Mouse (Mus musculus) thymus, adult 2 months (tissue): ENCODE results near the gene Ccdc12. TPM values are rescaled to one million over a fixed set of nuclear protein-coding genes. Genes with fewer than 3 reads are reported as not detected.

Source experiments
- DNase-seq: peaks from one replicate; pipeline ENCODE4 v3.0.0; 2021
- H3K27ac ChIP-seq: fragments of 200-500 bp; 2 replicates; pipeline ENCODE4 v1.5.1; 2012; ENCODE audit warnings: low read length, control low read depth; ENCODE audit not compliant: control insufficient read depth, insufficient read depth
- H3K27me3 ChIP-seq: fragments of 200-500 bp; 2 replicates; pipeline ENCODE4 v1.6.1; 2012; ENCODE audit warnings: mild to moderate bottlenecking, low read length, moderate library complexity, mixed read lengths; ENCODE audit not compliant: control insufficient read depth, insufficient read depth
- H3K36me3 ChIP-seq: fragments of 200-500 bp; 2 replicates; pipeline ENCODE4 v1.6.1; 2012; ENCODE audit warnings: mild to moderate bottlenecking, low read length, moderate library complexity; ENCODE audit not compliant: control insufficient read depth, insufficient read depth
- H3K4me1 ChIP-seq: fragments of 200-500 bp; replicated peaks from 2 replicates; pipeline ENCODE4 v1.6.1; 2012; ENCODE audit warnings: low read length; ENCODE audit not compliant: control insufficient read depth, insufficient read depth
- H3K4me3 ChIP-seq: fragments of 200-500 bp; 2 replicates; pipeline ENCODE4 v1.5.1; 2012; ENCODE audit warnings: mild to moderate bottlenecking, low read length, control low read depth, moderate library complexity; ENCODE audit not compliant: control insufficient read depth, insufficient read depth
- CTCF ChIP-seq: fragments of 200-500 bp; IDR thresholded peaks from 2 replicates; pipeline ENCODE4 v1.5.1; 2012; ENCODE audit warnings: mild to moderate bottlenecking, control low read depth, low read length, moderate library complexity, borderline replicate concordance; ENCODE audit not compliant: control insufficient read depth, poor library complexity, insufficient read depth; ENCODE audit errors: extremely low read depth
- POLR2A ChIP-seq: fragments of 200-500 bp; IDR thresholded peaks from 2 replicates; pipeline ENCODE4 v1.6.1; 2012; ENCODE audit warnings: mild to moderate bottlenecking, low read length, control low read depth, moderate library complexity; ENCODE audit not compliant: control insufficient read depth, poor library complexity, insufficient read depth; ENCODE audit errors: extremely low read depth
- WGBS: fragments of 180-500 bp; shearing (Covaris S2); methylation state at CpG from one replicate; pipeline ENCODE4 v1.1.7; 2018; 5-methylcytosine and 5-hydroxymethylcytosine counted together
- polyA plus RNA-seq: library from polyadenylated mRNA; depleted of rRNA; stranded (reverse); fragments of >200 nt; gene quantifications from 2 replicates; pipeline ENCODE4 v1.2.3, GENCODE M21; 2012

Gene Ccdc12
- polyA plus RNA-seq, 1 experiment, result 152 TPM

DNA sequence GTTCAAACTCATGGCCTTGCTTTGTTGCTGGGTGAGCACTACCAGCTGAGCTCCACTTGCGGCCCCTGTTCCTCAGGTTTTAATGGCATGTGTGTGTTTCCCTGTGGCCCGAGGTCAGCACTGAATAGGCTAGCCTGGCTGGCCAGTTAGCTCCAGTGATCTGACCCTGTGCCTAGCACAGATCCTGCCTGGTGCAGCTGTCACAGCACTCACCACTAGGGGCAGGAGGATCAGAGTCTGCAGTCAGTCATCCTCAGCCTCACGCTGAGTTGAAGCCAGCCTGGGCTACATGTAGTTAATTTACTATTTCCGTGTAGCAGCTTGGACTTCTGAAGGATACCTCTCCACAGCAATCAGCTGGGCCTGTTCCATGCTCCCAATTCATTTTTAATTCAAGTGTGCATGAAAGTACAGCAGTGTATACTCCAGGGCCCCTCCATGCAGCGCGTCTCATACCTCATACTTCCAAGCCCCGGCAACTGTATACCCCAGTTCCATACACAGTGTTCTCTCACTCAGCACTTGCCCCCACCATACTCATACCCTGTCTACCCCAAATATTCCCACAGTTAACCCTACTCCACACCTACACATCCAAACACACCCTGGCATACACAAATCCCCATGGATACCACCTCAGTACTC lies 16.3 kb downstream of the Ccdc12 start:
- TF ChIP-seq CTCF, result peak; percentile 79
- TF ChIP-seq POLR2A, result no peak
- 79% methylated on average over 7 of the region's 7 CpGs for WGBS
- no peaks in the 10 kb centered on the region for H3K36me3 ChIP-seq
- H3K4me1 ChIP-seq, result peaks cover 24% of the 10 kb centered on the region
- peak; percentile 40 for DNase-seq
- no peaks in the 10 kb centered on the region for H3K27me3 ChIP-seq
- H3K4me3 ChIP-seq, result no peak overlapping the region
- H3K27ac ChIP-seq, result no peak overlapping the region

- peaks cover 27% of the 10 kb centered on the region for H3K4me1 ChIP-seq
- no peak for DNase-seq
- H3K27ac ChIP-seq, result no peak overlapping the region
- no peak overlapping the region for H3K4me3 ChIP-seq
- no peaks in the 10 kb centered on the region for H3K36me3 ChIP-seq
- 57% methylated on average over 10 of the region's 10 CpGs for WGBS
- H3K27me3 ChIP-seq, result no peaks in the 10 kb centered on the region
- no peak for TF ChIP-seq CTCF
- no peak for TF ChIP-seq POLR2A
These were observed 16.9 kb downstream of the Ccdc12 start for GRCm38 (mm10) chr9:110673107-110673752.

GRCm38 (mm10) chr9:110676492-110676911 lies 20.2 kb downstream of the Ccdc12 start:
- Histone ChIP-seq H3K4me1 (peaks cover 27% of the 10 kb centered on the region), H3K4me3 (no peak overlapping the region), H3K27me3 (no peaks in the 10 kb centered on the region), H3K36me3 (no peaks in the 10 kb centered on the region), H3K27ac (no peak overlapping the region)
- TF ChIP-seq CTCF (no peak), POLR2A (no peak)
- no peak for DNase-seq
- 47% methylated on average over 8 of the region's 8 CpGs for WGBS

- Histone ChIP-seq H3K4me1 (peaks cover 30% of the 10 kb centered on the region), H3K36me3 (no peaks in the 10 kb centered on the region), H3K4me3 (no peak overlapping the region), H3K27ac (no peak overlapping the region), H3K27me3 (no peaks in the 10 kb centered on the region)
- DNase-seq, result no peak
- TF ChIP-seq POLR2A, result no peak
- TF ChIP-seq CTCF, result no peak
- 91% methylated on average over 5 of the region's 5 CpGs for WGBS
These were observed 22.6 kb downstream of the Ccdc12 start for GRCm38 (mm10) chr9:110678886-110679285.

GRCm38 (mm10) chr9:110680736-110681507 lies 24.6 kb downstream of the Ccdc12 start:
- no peak for DNase-seq
- Histone ChIP-seq H3K4me1 (peaks cover 42% of the 10 kb centered on the region), H3K4me3 (no peak overlapping the region), H3K27ac (no peak overlapping the region), H3K27me3 (no peaks in the 10 kb centered on the region), H3K36me3 (no peaks in the 10 kb centered on the region)
- TF ChIP-seq CTCF (no peak), POLR2A (no peak)
- WGBS, result 59% methylated on average over 7 of the region's 7 CpGs

GRCm38 (mm10) chr9:110681817-110682216 lies 25.5 kb downstream of the Ccdc12 start:
- H3K27ac ChIP-seq, result no peak overlapping the region
- no peaks in the 10 kb centered on the region for H3K36me3 ChIP-seq
- H3K27me3 ChIP-seq, result no peaks in the 10 kb centered on the region
- 89% methylated on average over 9 of the region's 9 CpGs for WGBS
- H3K4me1 ChIP-seq, result peaks cover 44% of the 10 kb centered on the region
- no peak for TF ChIP-seq CTCF
- no peak for TF ChIP-seq POLR2A
- H3K4me3 ChIP-seq, result no peak overlapping the region
- DNase-seq, result no peak
